Mouse (Mus musculus): Measurements from ENCODE around the gene Hspb2. TPM values are rescaled to one million over a fixed set of nuclear protein-coding genes. Genes with fewer than 3 reads are reported as not detected.

Hspb2 gene
- polyA plus RNA-seq, 1 experiment: not detected

DNA sequence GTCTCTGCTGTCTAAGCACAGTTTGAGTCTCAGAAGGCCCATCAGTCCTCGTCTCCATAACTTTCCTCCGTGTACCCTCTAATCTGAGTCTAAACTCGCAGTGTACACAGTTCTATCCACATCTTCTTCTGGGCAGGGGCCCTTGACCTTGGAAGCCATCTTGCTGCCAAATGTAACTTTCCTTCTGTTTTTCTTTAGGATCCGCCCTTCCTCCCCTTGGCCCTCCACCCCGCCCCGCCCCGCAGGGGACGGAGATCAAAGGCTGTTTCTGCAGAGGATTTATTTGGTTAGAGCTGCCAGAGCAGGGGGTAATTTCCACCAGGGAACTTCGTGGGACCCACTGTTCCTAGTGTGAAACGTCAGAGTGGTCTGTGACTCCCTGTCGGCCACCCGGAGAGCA is 31.1 kb downstream of the Hspb2 start:
- 73% methylated on average over 12 of the region's 12 CpGs for WGBS
- no peak for TF ChIP-seq POLR2A (IDR thresholded peaks at IDR 0.05; ENCODE audit: borderline replicate concordance, control insufficient read depth, low read depth, low read length)
- no peak for TF ChIP-seq CTCF (IDR thresholded peaks at IDR 0.05; ENCODE audit: control insufficient read depth, insufficient read depth, low read length)

GRCm38 (mm10) chr9:50718878-50719277 is 33.3 kb downstream of the Hspb2 start:
- H3K27ac ChIP-seq (ENCODE audit: control insufficient read depth, insufficient read depth, low read depth, low read length, poor library complexity): no peak overlapping the region
- H3K4me1 ChIP-seq (ENCODE audit: control insufficient read depth, insufficient read depth, low read length): no peaks in the 10 kb centered on the region
- no peak overlapping the region for H3K4me3 ChIP-seq (replicated peaks; ENCODE audit: control insufficient read depth, low read depth, low read length)
- TF ChIP-seq CTCF (IDR thresholded peaks at IDR 0.05; ENCODE audit: control insufficient read depth, insufficient read depth, low read length) (no peak), POLR2A (IDR thresholded peaks at IDR 0.05; ENCODE audit: borderline replicate concordance, control insufficient read depth, low read depth, low read length) (no peak)
- WGBS: 70% methylated on average over 4 of the region's 4 CpGs

More for the DNA sequence above, 31.1 kb downstream of the Hspb2 start:
- no peaks in the 10 kb centered on the region for H3K4me1 ChIP-seq (ENCODE audit: control insufficient read depth, insufficient read depth, low read length)
- H3K27ac ChIP-seq (ENCODE audit: control insufficient read depth, insufficient read depth, low read depth, low read length, poor library complexity): no peak overlapping the region
- no peak overlapping the region for H3K4me3 ChIP-seq (replicated peaks; ENCODE audit: control insufficient read depth, low read depth, low read length)

GRCm38 (mm10) chr9:50714188-50714587 is 38.0 kb downstream of the Hspb2 start:
- no peak for TF ChIP-seq CTCF (IDR thresholded peaks at IDR 0.05; ENCODE audit: control insufficient read depth, insufficient read depth, low read length)
- 39% methylated on average over 4 of the region's 4 CpGs for WGBS
- no peak overlapping the region for H3K4me3 ChIP-seq (replicated peaks; ENCODE audit: control insufficient read depth, low read depth, low read length)
- peaks cover 2% of the 10 kb centered on the region for H3K4me1 ChIP-seq (ENCODE audit: control insufficient read depth, insufficient read depth, low read length)
- H3K27ac ChIP-seq (ENCODE audit: control insufficient read depth, insufficient read depth, low read depth, low read length, poor library complexity): no peak overlapping the region

- peaks cover 2% of the 10 kb centered on the region for H3K4me1 ChIP-seq (ENCODE audit: control insufficient read depth, insufficient read depth, low read length)
- 31% methylated on average over 4 of the region's 4 CpGs for WGBS
These were observed 40.8 kb downstream of the Hspb2 start for GRCm38 (mm10) chr9:50711337-50711736.

DNA sequence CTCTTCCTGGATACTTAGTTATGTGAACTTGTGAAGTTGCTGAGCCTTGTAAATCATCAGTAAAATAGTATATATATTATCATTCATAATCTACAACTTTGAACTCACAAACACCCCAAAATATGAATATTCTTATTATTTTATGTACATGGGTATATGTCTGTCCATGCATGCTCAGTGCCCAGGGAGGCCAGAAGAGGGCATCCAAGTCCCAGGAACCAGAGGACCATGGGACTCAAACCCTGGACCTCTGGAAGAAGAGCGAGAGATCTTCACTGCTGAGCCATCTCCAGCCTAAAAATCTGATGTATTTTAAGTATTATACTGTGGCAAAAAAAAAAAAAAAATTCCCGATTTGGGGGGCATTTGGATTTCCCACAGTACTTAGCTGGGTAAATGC is 43.0 kb downstream of the Hspb2 start:
- WGBS: 23% methylated on average over 2 of the region's 2 CpGs
- TF ChIP-seq POLR2A (IDR thresholded peaks at IDR 0.05; ENCODE audit: borderline replicate concordance, control insufficient read depth, low read depth, low read length): no peak
- TF ChIP-seq CTCF (IDR thresholded peaks at IDR 0.05; ENCODE audit: control insufficient read depth, insufficient read depth, low read length): peak; percentile 27; the same call in 1 of the 2 replicates
- Histone ChIP-seq H3K4me3 (replicated peaks; ENCODE audit: control insufficient read depth, low read depth, low read length) (no peak overlapping the region), H3K27ac (ENCODE audit: control insufficient read depth, insufficient read depth, low read depth, low read length, poor library complexity) (no peak overlapping the region), H3K4me1 (ENCODE audit: control insufficient read depth, insufficient read depth, low read length) (peaks cover 2% of the 10 kb centered on the region)

More at GRCm38 (mm10) chr9:50711337-50711736, 40.8 kb downstream of the Hspb2 start:
- Histone ChIP-seq H3K27ac (ENCODE audit: control insufficient read depth, insufficient read depth, low read depth, low read length, poor library complexity) (no peak overlapping the region), H3K4me3 (replicated peaks; ENCODE audit: control insufficient read depth, low read depth, low read length) (no peak overlapping the region)
- TF ChIP-seq CTCF (IDR thresholded peaks at IDR 0.05; ENCODE audit: control insufficient read depth, insufficient read depth, low read length) (no peak), POLR2A (IDR thresholded peaks at IDR 0.05; ENCODE audit: borderline replicate concordance, control insufficient read depth, low read depth, low read length) (no peak)

DNA sequence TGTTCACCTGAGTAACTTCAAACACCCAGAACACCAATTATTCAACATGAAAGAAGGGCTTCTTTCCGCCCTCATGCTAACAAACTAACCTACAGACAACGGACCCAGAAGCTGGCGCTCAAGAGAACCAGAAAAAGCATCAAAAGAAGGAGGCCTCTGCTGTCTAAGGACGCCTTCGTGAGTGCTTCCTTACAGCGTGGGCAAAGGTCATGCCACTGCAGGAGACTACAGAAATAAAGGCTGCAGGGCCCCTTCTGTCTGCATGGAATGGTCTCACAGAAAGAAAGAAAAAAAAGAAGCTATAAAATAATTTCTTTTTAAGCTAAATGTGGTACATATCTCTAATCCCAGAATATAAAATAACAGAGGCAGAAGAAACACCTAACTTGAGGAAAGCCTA is 47.2 kb downstream of the Hspb2 start:
- H3K4me3 ChIP-seq (replicated peaks; ENCODE audit: control insufficient read depth, low read depth, low read length): no peak overlapping the region
- H3K27ac ChIP-seq (ENCODE audit: control insufficient read depth, insufficient read depth, low read depth, low read length, poor library complexity): no peak overlapping the region
- TF ChIP-seq POLR2A (IDR thresholded peaks at IDR 0.05; ENCODE audit: borderline replicate concordance, control insufficient read depth, low read depth, low read length): no peak
- no peak for TF ChIP-seq CTCF (IDR thresholded peaks at IDR 0.05; ENCODE audit: control insufficient read depth, insufficient read depth, low read length)
- 76% methylated on average over 6 of the region's 6 CpGs for WGBS
- H3K4me1 ChIP-seq (ENCODE audit: control insufficient read depth, insufficient read depth, low read length): no peaks in the 10 kb centered on the region

Other genes starting within 250 kb of the Hspb2 start
- gene Pts, start 223.6 kb downstream of the Hspb2 start, polyA plus RNA-seq (2011; ENCODE audit: insufficient read depth, insufficient read length, low replicate concordance, missing spikeins): 14.5 and 35.7 TPM in 2 replicates
- gene Il18, start 197.5 kb downstream of the Hspb2 start, polyA plus RNA-seq (2011; ENCODE audit: insufficient read depth, insufficient read length, low replicate concordance, missing spikeins): 11.9 and 18.4 TPM in 2 replicates
- 1.1 and 1.9 TPM in 2 replicates for gene Bco2, start 197.2 kb downstream of the Hspb2 start, polyA plus RNA-seq (2011; ENCODE audit: insufficient read depth, insufficient read length, low replicate concordance, missing spikeins)
- not detected in 2 replicates for gene Tex12, start 191.0 kb downstream of the Hspb2 start, polyA plus RNA-seq (2011; ENCODE audit: insufficient read depth, insufficient read length, low replicate concordance, missing spikeins)
- gene Sdhd, start 148.5 kb downstream of the Hspb2 start, polyA plus RNA-seq (2011; ENCODE audit: insufficient read depth, insufficient read length, low replicate concordance, missing spikeins): 63.1 and 65.6 TPM in 2 replicates
- gene Timm8b, start 148.4 kb downstream of the Hspb2 start, polyA plus RNA-seq (2011; ENCODE audit: insufficient read depth, insufficient read length, low replicate concordance, missing spikeins): 41.7 and 54.8 TPM in 2 replicates
- gene Pih1d2, start 135.0 kb downstream of the Hspb2 start, polyA plus RNA-seq (2011; ENCODE audit: insufficient read depth, insufficient read length, low replicate concordance, missing spikeins): 2.5 TPM in 1 of 2 replicates, not detected in the other
- 6.1 and 13.0 TPM in 2 replicates for gene Nkapd1, start 134.9 kb downstream of the Hspb2 start, polyA plus RNA-seq (2011; ENCODE audit: insufficient read depth, insufficient read length, low replicate concordance, missing spikeins)
- gene Dlat, start 92.6 kb downstream of the Hspb2 start, polyA plus RNA-seq (2011; ENCODE audit: insufficient read depth, insufficient read length, low replicate concordance, missing spikeins): 13.0 and 13.8 TPM in 2 replicates
- 0.29 TPM in 1 of 2 replicates, not detected in the other for gene Dixdc1, start 12.8 kb downstream of the Hspb2 start, polyA plus RNA-seq (2011; ENCODE audit: insufficient read depth, insufficient read length, low replicate concordance, missing spikeins)
- gene 2310030G06Rik, start 5.8 kb downstream of the Hspb2 start, polyA plus RNA-seq (2011; ENCODE audit: insufficient read depth, insufficient read length, low replicate concordance, missing spikeins): not detected in 2 replicates
- 6.9 and 10.5 TPM in 2 replicates for gene Cryab, start 1.0 kb downstream of the Hspb2 start, polyA plus RNA-seq (2011; ENCODE audit: insufficient read depth, insufficient read length, low replicate concordance, missing spikeins)
- 5.5 and 5.7 TPM in 2 replicates for gene Fdxacb1, start 15.9 kb upstream of the Hspb2 start, polyA plus RNA-seq (2011; ENCODE audit: insufficient read depth, insufficient read length, low replicate concordance, missing spikeins)
- gene Alg9, start 22.7 kb upstream of the Hspb2 start, polyA plus RNA-seq (2011; ENCODE audit: insufficient read depth, insufficient read length, low replicate concordance, missing spikeins): 9.7 and 10.2 TPM in 2 replicates
- 24.7 and 32.8 TPM in 2 replicates for gene 1110032A03Rik, start 23.2 kb upstream of the Hspb2 start, polyA plus RNA-seq (2011; ENCODE audit: insufficient read depth, insufficient read length, low replicate concordance, missing spikeins)
- 18.1 and 29.1 TPM in 2 replicates for gene Ppp2r1b, start 92.9 kb upstream of the Hspb2 start, polyA plus RNA-seq (2011; ENCODE audit: insufficient read depth, insufficient read length, low replicate concordance, missing spikeins)